ENCODE assay signal across 7 mouse cellular contexts in the genomic region with DNA sequence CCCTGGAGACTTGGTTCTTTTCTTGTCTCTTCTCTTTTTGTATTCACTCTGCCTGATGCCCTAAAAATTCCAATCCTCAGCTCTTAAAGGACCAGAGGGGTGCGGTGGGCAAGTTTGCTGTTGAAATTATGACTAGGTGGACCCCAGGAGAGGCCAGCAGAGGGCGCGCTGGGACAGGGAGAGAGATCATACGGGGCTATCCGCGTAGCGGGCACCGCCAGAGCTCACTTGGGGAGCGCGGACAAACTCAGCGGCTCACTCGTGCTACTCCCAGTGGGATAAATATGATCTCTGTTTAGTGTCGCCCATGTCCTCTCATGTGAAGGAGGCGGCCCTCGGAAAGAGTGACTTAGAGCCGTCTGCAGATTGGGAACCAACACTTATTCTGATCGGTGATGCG. TPM values are rescaled to one million over a fixed set of nuclear protein-coding genes. Genes with fewer than 3 reads are reported as not detected.
DNase-seq lines count a peak whose midpoint lies in the region; ATAC-seq and TF ChIP-seq lines count a peak whose summit lies in the region.

No protein-coding gene starts in this region.

- peak overlapping the region; percentile 75 for H3K4me3 ChIP-seq in embryonic facial prominence, embryonic 10.5 days
- H3K4me3 ChIP-seq in limb, embryonic 14.5 days (replicated peaks; ENCODE audit: low read length) = peak overlapping the region; percentile 19
- H3K4me3 ChIP-seq in midbrain, postnatal 0 days (ENCODE audit: low read depth, low read length) = no peak overlapping the region

- peak; percentile 58 for ATAC-seq in limb, embryonic 14.5 days (ENCODE audit: low FRiP score, low read depth)
- ATAC-seq in midbrain, postnatal 0 days (ENCODE audit: low FRiP score) = 0 out of 2 replicates have a peak, but pooled peaks have one; percentile 44

- no peaks in the 10 kb centered on the region for H3K36me3 ChIP-seq in embryonic facial prominence, embryonic 10.5 days (replicated peaks)
- H3K36me3 ChIP-seq in limb, embryonic 14.5 days (ENCODE audit: control insufficient read depth, insufficient read depth, low read length) = no peaks in the 10 kb centered on the region
- H3K36me3 ChIP-seq in midbrain, postnatal 0 days (ENCODE audit: insufficient read depth, low read length) = no peaks in the 10 kb centered on the region

- TF ChIP-seq CTCF in midbrain, postnatal 0 days (IDR thresholded peaks at IDR 0.05) = peak; percentile 91

- 1% methylated on average over 18 of the region's 18 CpGs for WGBS in embryonic facial prominence, embryonic 10.5 days
- under 1% methylated on average over 18 of the region's 18 CpGs for WGBS in limb, embryonic 14.5 days
- WGBS in midbrain, postnatal 0 days = under 1% methylated on average over 18 of the region's 18 CpGs

- no peaks in the 10 kb centered on the region for H3K9me3 ChIP-seq in embryonic facial prominence, embryonic 10.5 days
- no peaks in the 10 kb centered on the region for H3K9me3 ChIP-seq in limb, embryonic 14.5 days (ENCODE audit: control insufficient read depth, low read length)
- H3K9me3 ChIP-seq in midbrain, postnatal 0 days (ENCODE audit: low read length) = no peaks in the 10 kb centered on the region

- TF ChIP-seq POLR2A in limb, embryonic 14.5 days (IDR thresholded peaks at IDR 0.05; ENCODE audit: borderline replicate concordance, extremely low read depth, insufficient read depth, insufficient read length) = no peak

- H3K9ac ChIP-seq in limb, embryonic 14.5 days (ENCODE audit: low read depth, low read length, severe bottlenecking) = no peak overlapping the region
- no peak overlapping the region for H3K9ac ChIP-seq in midbrain, postnatal 0 days (replicated peaks; ENCODE audit: low read length, poor library complexity, severe bottlenecking)

- 0 out of 2 replicates have a peak overlapping the region, but pooled peaks have one; percentile 1 for H3K27ac ChIP-seq in embryonic facial prominence, embryonic 10.5 days (replicated peaks)
- no peak overlapping the region for H3K27ac ChIP-seq in limb, embryonic 14.5 days (replicated peaks; ENCODE audit: low read depth, low read length)
- no peak overlapping the region for H3K27ac ChIP-seq in midbrain, postnatal 0 days (ENCODE audit: low read depth, low read length)

- peak overlapping the region; percentile 47 for H3K4me2 ChIP-seq in limb, embryonic 14.5 days (replicated peaks; ENCODE audit: low read depth, low read length, severe bottlenecking)
- peak overlapping the region; percentile 28 for H3K4me2 ChIP-seq in midbrain, postnatal 0 days (ENCODE audit: low read depth, low read length, poor library complexity, severe bottlenecking)

- peak; percentile 97 for DNase-seq in adrenal gland, postnatal 10 days
- peak; percentile 96 for DNase-seq in embryonic facial prominence, embryonic 10.5 days (ENCODE audit: low spot score)
- DNase-seq in heart, adult 11 months = peak; percentile 98
- DNase-seq in kidney, adult 11 months = peak; percentile 77
- DNase-seq in limb, embryonic 14.5 days (ENCODE audit: low spot score) = peak; percentile 86
- DNase-seq in midbrain, postnatal 0 days (ENCODE audit: low spot score) = peak; percentile 86
- peak; percentile 97 to 98 for DNase-seq in spleen, postnatal 10 days (ENCODE audit: low spot score in 2 of 2)

- H3K4me1 ChIP-seq in embryonic facial prominence, embryonic 10.5 days = peaks cover 50% of the 10 kb centered on the region
- peaks cover 26% of the 10 kb centered on the region for H3K4me1 ChIP-seq in limb, embryonic 14.5 days (ENCODE audit: control insufficient read depth, insufficient read depth, low read length)
- no peaks in the 10 kb centered on the region for H3K4me1 ChIP-seq in midbrain, postnatal 0 days (ENCODE audit: insufficient read depth, low read length)

- H3K27me3 ChIP-seq in embryonic facial prominence, embryonic 10.5 days (replicated peaks; ENCODE audit: low read depth, poor library complexity, severe bottlenecking) = peaks cover 50% of the 10 kb centered on the region
- no peaks in the 10 kb centered on the region for H3K27me3 ChIP-seq in limb, embryonic 14.5 days (ENCODE audit: control insufficient read depth, insufficient read depth, low read length)
- peaks cover 3% of the 10 kb centered on the region; the same call in 1 of the 2 replicates for H3K27me3 ChIP-seq in midbrain, postnatal 0 days (ENCODE audit: insufficient read depth, low read length)

RNA-seq across cellular contexts. Expression of a gene that starts 1.4 kb away (rescaled TPM):
- 10 to 100 TPM; 19.6 to 44.5 TPM for total RNA-seq in adrenal gland, postnatal 10 days (2021)
- 5.1 and 5.8 TPM in 2 replicates for polyA plus RNA-seq in embryonic facial prominence, embryonic 10.5 days (2016; fragmentation: Nextera tagmentation; extraction: Ambion mirVana)
- 70.1 and 92.8 TPM in 2 replicates for polyA plus RNA-seq in limb, embryonic 14.5 days (2012; rRNA removed)
- 7.2 and 10.2 TPM in 2 replicates for polyA plus RNA-seq in limb, embryonic 14.5 days (2014; fragmentation: Nextera tagmentation; extraction: Ambion mirVana)
- 5.0 and 8.4 TPM in 2 replicates for total RNA-seq in midbrain, postnatal 0 days (2014; rRNA removed)
- 3.4 and 4.2 TPM in 2 replicates for polyA plus RNA-seq in midbrain, postnatal 0 days (2015; fragmentation: Nextera tagmentation; extraction: Ambion mirVana)

RNA-seq across cellular contexts. Expression of a gene that starts 12.4 kb away (rescaled TPM):
- 100 to 1,000 TPM; 578 to 644 TPM for total RNA-seq in adrenal gland, postnatal 10 days (2021)
- 2,818 and 3,035 TPM in 2 replicates for polyA plus RNA-seq in embryonic facial prominence, embryonic 10.5 days (2016; fragmentation: Nextera tagmentation; extraction: Ambion mirVana)
- polyA plus RNA-seq in limb, embryonic 14.5 days (2012; rRNA removed) = 1,009 and 1,079 TPM in 2 replicates
- 1,556 and 1,603 TPM in 2 replicates for polyA plus RNA-seq in limb, embryonic 14.5 days (2014; fragmentation: Nextera tagmentation; extraction: Ambion mirVana)
- 452 and 486 TPM in 2 replicates for total RNA-seq in midbrain, postnatal 0 days (2014; rRNA removed)
- 1,054 and 1,096 TPM in 2 replicates for polyA plus RNA-seq in midbrain, postnatal 0 days (2015; fragmentation: Nextera tagmentation; extraction: Ambion mirVana)

RNA-seq across cellular contexts. Expression of a gene that starts 13.8 kb away (rescaled TPM):
- 10 to 100 TPM; 67.6 to 81.9 TPM for total RNA-seq in adrenal gland, postnatal 10 days (2021)
- polyA plus RNA-seq in embryonic facial prominence, embryonic 10.5 days (2016; fragmentation: Nextera tagmentation; extraction: Ambion mirVana) = 18.6 and 23.7 TPM in 2 replicates
- polyA plus RNA-seq in limb, embryonic 14.5 days (2012; rRNA removed) = 31.0 and 40.4 TPM in 2 replicates
- 19.3 and 20.9 TPM in 2 replicates for polyA plus RNA-seq in limb, embryonic 14.5 days (2014; fragmentation: Nextera tagmentation; extraction: Ambion mirVana)
- 8.8 and 9.0 TPM in 2 replicates for total RNA-seq in midbrain, postnatal 0 days (2014; rRNA removed)
- polyA plus RNA-seq in midbrain, postnatal 0 days (2015; fragmentation: Nextera tagmentation; extraction: Ambion mirVana) = 3.4 and 4.0 TPM in 2 replicates

RNA-seq across cellular contexts. Expression of a gene that starts 20.5 kb away (rescaled TPM):
- total RNA-seq in adrenal gland, postnatal 10 days (2021) = 10 to 100 TPM; 42.3 to 43.1 TPM
- polyA plus RNA-seq in embryonic facial prominence, embryonic 10.5 days (2016; fragmentation: Nextera tagmentation; extraction: Ambion mirVana) = 87.6 and 89.1 TPM in 2 replicates
- polyA plus RNA-seq in limb, embryonic 14.5 days (2012; rRNA removed) = 94.0 and 110 TPM in 2 replicates
- polyA plus RNA-seq in limb, embryonic 14.5 days (2014; fragmentation: Nextera tagmentation; extraction: Ambion mirVana) = 67.3 and 74.4 TPM in 2 replicates
- total RNA-seq in midbrain, postnatal 0 days (2014; rRNA removed) = 45.8 and 47.6 TPM in 2 replicates
- 60.3 and 64.3 TPM in 2 replicates for polyA plus RNA-seq in midbrain, postnatal 0 days (2015; fragmentation: Nextera tagmentation; extraction: Ambion mirVana)

RNA-seq across cellular contexts. Expression of a gene that starts 30.4 kb away (rescaled TPM):
- 1 to 10 TPM in 1 of 2 experiments, under 1 TPM in 1; 0.70 to 1.2 TPM for total RNA-seq in adrenal gland, postnatal 10 days (2021)
- 56.3 and 56.4 TPM in 2 replicates for polyA plus RNA-seq in embryonic facial prominence, embryonic 10.5 days (2016; fragmentation: Nextera tagmentation; extraction: Ambion mirVana)
- 6.3 and 8.7 TPM in 2 replicates for polyA plus RNA-seq in limb, embryonic 14.5 days (2012; rRNA removed)
- polyA plus RNA-seq in limb, embryonic 14.5 days (2014; fragmentation: Nextera tagmentation; extraction: Ambion mirVana) = 6.1 and 7.6 TPM in 2 replicates
- total RNA-seq in midbrain, postnatal 0 days (2014; rRNA removed) = not detected in 2 replicates
- polyA plus RNA-seq in midbrain, postnatal 0 days (2015; fragmentation: Nextera tagmentation; extraction: Ambion mirVana) = 0.57 TPM in 1 of 2 replicates, not detected in the other
